Comparison of ENCODE assay signal across 8 mouse cellular contexts in genomic region chr2:160872395-160872794, GRCm38 (mm10). TPM values are rescaled to one million over a fixed set of nuclear protein-coding genes. Genes with fewer than 3 reads are reported as not detected.
DNase-seq lines count a peak whose midpoint lies in the region; ATAC-seq and TF ChIP-seq lines count a peak whose summit lies in the region.

No protein-coding gene starts in this region.

- H3K27me3 ChIP-seq in C2C12 (ENCODE audit: control insufficient read depth, insufficient read depth, insufficient read length) = no peaks in the 10 kb centered on the region
- no peaks in the 10 kb centered on the region for H3K27me3 ChIP-seq in heart, embryonic 13.5 days (replicated peaks)
- H3K27me3 ChIP-seq in kidney, postnatal 0 days (ENCODE audit: insufficient read depth, low read length) = no peaks in the 10 kb centered on the region
- no peaks in the 10 kb centered on the region for H3K27me3 ChIP-seq in liver, embryonic 13.5 days
- H3K27me3 ChIP-seq in stomach, embryonic 15.5 days (replicated peaks) = no peaks in the 10 kb centered on the region

- no peaks in the 10 kb centered on the region for H3K79me3 ChIP-seq in C2C12 (ENCODE audit: low read depth)

- WGBS in heart, embryonic 13.5 days = under 1% methylated on average over 43 of the region's 47 CpGs
- WGBS in kidney, postnatal 0 days = under 1% methylated on average over 33 of the region's 47 CpGs
- under 1% methylated on average over 43 of the region's 47 CpGs for WGBS in liver, embryonic 13.5 days (ENCODE audit: insufficient replicate concordance)
- under 1% methylated on average over 41 of the region's 47 CpGs for WGBS in stomach, embryonic 15.5 days

- H3K9ac ChIP-seq in heart, embryonic 13.5 days = peak overlapping the region; percentile 98
- peak overlapping the region; percentile 97 for H3K9ac ChIP-seq in kidney, postnatal 0 days (ENCODE audit: low read depth, low read length)
- peak overlapping the region; percentile 95 for H3K9ac ChIP-seq in liver, embryonic 13.5 days
- H3K9ac ChIP-seq in stomach, embryonic 15.5 days = peak overlapping the region; percentile 96

- TF ChIP-seq POLR2A in embryonic fibroblast, embryonic 13.5 days (IDR thresholded peaks at IDR 0.05; ENCODE audit: low read depth, low read length) = no peak; the same call in 1 of the 2 replicates

- H3ac ChIP-seq in C2C12 (ENCODE audit: control insufficient read depth, insufficient read length, low read depth) = peak overlapping the region; percentile 50

- peak overlapping the region; percentile 64 for H3K4me3 ChIP-seq in C2C12 (ENCODE audit: insufficient read depth, poor library complexity, severe bottlenecking)
- H3K4me3 ChIP-seq in embryonic fibroblast, embryonic 13.5 days (ENCODE audit: insufficient read depth, low read length) = peak overlapping the region; percentile 77
- peak overlapping the region; percentile 88 for H3K4me3 ChIP-seq in heart, embryonic 13.5 days
- peak overlapping the region; percentile 84 for H3K4me3 ChIP-seq in kidney, postnatal 0 days (replicated peaks; ENCODE audit: low read depth, low read length)
- peak overlapping the region; percentile 85 for H3K4me3 ChIP-seq in liver, embryonic 13.5 days (replicated peaks)
- peak overlapping the region; percentile 98 for H3K4me3 ChIP-seq in stomach, embryonic 15.5 days (replicated peaks)

- H3K9me3 ChIP-seq in heart, embryonic 13.5 days = peaks cover 5% of the 10 kb centered on the region; the same call in 1 of the 2 replicates
- H3K9me3 ChIP-seq in kidney, postnatal 0 days (replicated peaks; ENCODE audit: low read length) = no peaks in the 10 kb centered on the region
- no peaks in the 10 kb centered on the region for H3K9me3 ChIP-seq in liver, embryonic 13.5 days (replicated peaks)
- H3K9me3 ChIP-seq in stomach, embryonic 15.5 days = no peaks in the 10 kb centered on the region

- H3K4me2 ChIP-seq in heart, embryonic 13.5 days = peak overlapping the region; percentile 86
- peak overlapping the region; percentile 64 for H3K4me2 ChIP-seq in kidney, postnatal 0 days (ENCODE audit: low read length)
- H3K4me2 ChIP-seq in liver, embryonic 13.5 days = peak overlapping the region; percentile 97
- H3K4me2 ChIP-seq in stomach, embryonic 15.5 days = peak overlapping the region; percentile 78

- no peak for TF ChIP-seq CTCF in C2C12 (IDR thresholded peaks at IDR 0.05; ENCODE audit: control insufficient read depth, insufficient read depth, insufficient read length)
- TF ChIP-seq CTCF in embryonic fibroblast, embryonic 13.5 days (IDR thresholded peaks at IDR 0.05; ENCODE audit: borderline replicate concordance, insufficient read depth, low read length) = no peak
- no peak for TF ChIP-seq CTCF in kidney, postnatal 0 days (IDR thresholded peaks at IDR 0.05; ENCODE audit: low read depth)

- H3K4me1 ChIP-seq in embryonic fibroblast, embryonic 13.5 days (ENCODE audit: control insufficient read depth, insufficient read depth, low read length) = no peaks in the 10 kb centered on the region
- H3K4me1 ChIP-seq in heart, embryonic 13.5 days = peaks cover 11% of the 10 kb centered on the region
- 0 out of 2 replicates have a peak, but pooled peaks cover 8% of the 10 kb centered on the region for H3K4me1 ChIP-seq in kidney, postnatal 0 days (replicated peaks; ENCODE audit: insufficient read depth, low read length)
- H3K4me1 ChIP-seq in liver, embryonic 13.5 days (replicated peaks) = peaks cover 17% of the 10 kb centered on the region
- H3K4me1 ChIP-seq in stomach, embryonic 15.5 days = 0 out of 2 replicates have a peak, but pooled peaks cover 3% of the 10 kb centered on the region

- DNase-seq in adrenal gland, postnatal 36 days = peak; percentile 81 to 90
- DNase-seq in kidney, postnatal 0 days (ENCODE audit: low spot score) = peak; percentile 68
- DNase-seq in liver, embryonic 13.5 days = peak; percentile 61
- DNase-seq in neural tube, embryonic 10.5 days (ENCODE audit: extremely low spot score, low spot score) = peak; percentile 75

- H3K36me3 ChIP-seq in C2C12 (ENCODE audit: control insufficient read depth, insufficient read depth) = no peaks in the 10 kb centered on the region
- no peaks in the 10 kb centered on the region for H3K36me3 ChIP-seq in heart, embryonic 13.5 days
- H3K36me3 ChIP-seq in kidney, postnatal 0 days (ENCODE audit: insufficient read depth, low read length) = no peaks in the 10 kb centered on the region
- H3K36me3 ChIP-seq in liver, embryonic 13.5 days = no peaks in the 10 kb centered on the region
- no peaks in the 10 kb centered on the region for H3K36me3 ChIP-seq in stomach, embryonic 15.5 days

- ATAC-seq in heart, embryonic 13.5 days (ENCODE audit: extremely low read depth, insufficient number of reproducible peaks, low FRiP score, low TSS enrichment) = peak; percentile 86
- peak; percentile 80 for ATAC-seq in kidney, postnatal 0 days (replicated peaks; ENCODE audit: low FRiP score, low read depth)
- peak; percentile 91 for ATAC-seq in liver, embryonic 13.5 days (ENCODE audit: low read depth)
- ATAC-seq in stomach, embryonic 15.5 days (ENCODE audit: insufficient read depth, low FRiP score, low read depth) = peak; percentile 86

- peak overlapping the region; percentile 83 for H3K27ac ChIP-seq in embryonic fibroblast, embryonic 13.5 days (ENCODE audit: insufficient read depth, low read length)
- H3K27ac ChIP-seq in heart, embryonic 13.5 days (replicated peaks) = peak overlapping the region; percentile 98
- H3K27ac ChIP-seq in kidney, postnatal 0 days = peak overlapping the region; percentile 97
- H3K27ac ChIP-seq in liver, embryonic 13.5 days = peak overlapping the region; percentile 89
- H3K27ac ChIP-seq in stomach, embryonic 15.5 days = peak overlapping the region; percentile 99

- peaks cover 14% of the 10 kb centered on the region for H3K79me2 ChIP-seq in C2C12 (ENCODE audit: control insufficient read depth, insufficient read depth)

TF ChIP-seq in C2C12, 6 proteins besides CTCF, POLR2A, EP300 and RAD21:
- TF ChIP-seq FOSL1 (IDR thresholded peaks at IDR 0.05; ENCODE audit: insufficient read depth, low read length, poor library complexity, severe bottlenecking) (no peak), USF1 (IDR thresholded peaks at IDR 0.05; ENCODE audit: low read depth) (no peak), MYOD1 (IDR thresholded peaks at IDR 0.05; ENCODE audit: control insufficient read depth, insufficient read length, low read depth) (no peak), MYOG (IDR thresholded peaks at IDR 0.05; ENCODE audit: control insufficient read depth, extremely low read depth, insufficient read length) (no peak), MAX (IDR thresholded peaks at IDR 0.05) (no peak), CEBPB (IDR thresholded peaks at IDR 0.05; ENCODE audit: low read depth) (no peak)

RNA-seq across cellular contexts. Expression of gene Zhx3, which starts 0.4 kb away (rescaled TPM):
- polyA plus RNA-seq in C2C12 (2012; fragmentation: generic; extraction: Trizol) = 4.8 TPM
- 100 to 1,000 TPM in 1 of 2 experiments, 10 to 100 TPM in 1; 60.4 to 116 TPM for total RNA-seq in adrenal gland, postnatal 36 days (2021)
- polyA plus RNA-seq in embryonic fibroblast, embryonic 13.5 days (2011; ENCODE audit: insufficient read length, low read depth, missing spikeins) = 11.7 and 14.1 TPM in 2 replicates
- polyA plus RNA-seq in heart, embryonic 13.5 days (2015; fragmentation: Nextera tagmentation; extraction: Ambion mirVana) = 6.8 TPM in 2 replicates
- polyA plus RNA-seq in kidney, postnatal 0 days (2015; fragmentation: Nextera tagmentation; extraction: Ambion mirVana) = 12.6 and 12.7 TPM in 2 replicates
- 2.0 and 2.1 TPM in 2 replicates for polyA plus RNA-seq in liver, embryonic 13.5 days (2015; fragmentation: Nextera tagmentation; extraction: Ambion mirVana)
- polyA plus RNA-seq in stomach, embryonic 15.5 days (2015; fragmentation: Nextera tagmentation; extraction: Ambion mirVana) = 8.9 and 10.8 TPM in 2 replicates

RNA-seq across cellular contexts. Expression of gene Lpin3, which starts 8.1 kb away (rescaled TPM):
- polyA plus RNA-seq in C2C12 (2012; fragmentation: generic; extraction: Trizol) = 10.4 TPM
- total RNA-seq in adrenal gland, postnatal 36 days (2021) = 10 to 100 TPM; 22.9 to 71.7 TPM
- polyA plus RNA-seq in embryonic fibroblast, embryonic 13.5 days (2011; ENCODE audit: insufficient read length, low read depth, missing spikeins) = 3.1 and 4.8 TPM in 2 replicates
- polyA plus RNA-seq in heart, embryonic 13.5 days (2015; fragmentation: Nextera tagmentation; extraction: Ambion mirVana) = 1.4 and 1.6 TPM in 2 replicates
- polyA plus RNA-seq in kidney, postnatal 0 days (2015; fragmentation: Nextera tagmentation; extraction: Ambion mirVana) = 4.1 and 4.2 TPM in 2 replicates
- 0.55 and 0.80 TPM in 2 replicates for polyA plus RNA-seq in liver, embryonic 13.5 days (2015; fragmentation: Nextera tagmentation; extraction: Ambion mirVana)
- polyA plus RNA-seq in stomach, embryonic 15.5 days (2015; fragmentation: Nextera tagmentation; extraction: Ambion mirVana) = 8.2 and 9.3 TPM in 2 replicates

RNA-seq across cellular contexts. Expression of gene Emilin3, which starts 39.7 kb away (rescaled TPM):
- 0.02 TPM for polyA plus RNA-seq in C2C12 (2012; fragmentation: generic; extraction: Trizol)
- total RNA-seq in adrenal gland, postnatal 36 days (2021) = not detected
- polyA plus RNA-seq in embryonic fibroblast, embryonic 13.5 days (2011; ENCODE audit: insufficient read length, low read depth, missing spikeins) = 0.19 TPM in 1 of 2 replicates, not detected in the other
- polyA plus RNA-seq in heart, embryonic 13.5 days (2015; fragmentation: Nextera tagmentation; extraction: Ambion mirVana) = 3.8 and 3.9 TPM in 2 replicates
- polyA plus RNA-seq in kidney, postnatal 0 days (2015; fragmentation: Nextera tagmentation; extraction: Ambion mirVana) = 1.5 and 1.7 TPM in 2 replicates
- 0.38 and 0.53 TPM in 2 replicates for polyA plus RNA-seq in liver, embryonic 13.5 days (2015; fragmentation: Nextera tagmentation; extraction: Ambion mirVana)
- 28.0 and 34.6 TPM in 2 replicates for polyA plus RNA-seq in stomach, embryonic 15.5 days (2015; fragmentation: Nextera tagmentation; extraction: Ambion mirVana)

Comparison
In these comparisons a context has a peak if more than half of its experiments do, and no peak if none do; other contexts are left out.
1. Peak in every context shown above with its lines: DNase-seq, ATAC-seq, H3K4me3 ChIP-seq and H3K27ac ChIP-seq.